Mouse (Mus musculus): Measurements from ENCODE around the gene Hoxa11. TPM values are rescaled to one million over a fixed set of nuclear protein-coding genes. Genes with fewer than 3 reads are reported as not detected.

The Hoxa11 gene
- polyA plus RNA-seq, 1 experiment from 2014 or later: not detected

DNA sequence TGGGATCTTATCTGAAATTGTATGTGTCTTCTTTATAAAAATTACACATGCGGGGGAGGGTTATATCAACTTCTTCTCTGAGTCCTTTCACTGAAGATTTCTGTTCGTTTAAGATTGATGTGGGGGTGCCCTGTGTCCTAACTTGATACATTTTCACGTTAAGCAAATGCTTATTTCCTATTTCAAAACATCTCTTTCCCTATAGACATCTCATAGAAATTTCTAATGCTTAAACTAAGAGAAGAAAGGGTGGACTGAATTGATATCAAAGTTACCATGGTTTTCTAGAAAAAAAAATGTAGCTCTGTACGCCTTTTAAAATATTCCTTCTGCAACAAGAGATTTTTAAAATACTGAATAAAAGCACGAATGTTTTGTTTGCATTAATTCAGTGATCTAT is 21.6 kb upstream of the Hoxa11 start:
- no peaks in the 10 kb centered on the region for H3K36me3 ChIP-seq (ENCODE audit: control insufficient read depth, insufficient read depth, low read length)
- no peaks in the 10 kb centered on the region for H3K4me1 ChIP-seq (ENCODE audit: control insufficient read depth, insufficient read depth, low read length)
- H3K4me2 ChIP-seq (ENCODE audit: low read length): no peak overlapping the region
- no peaks in the 10 kb centered on the region for H3K9me3 ChIP-seq (ENCODE audit: control insufficient read depth, low read length)
- WGBS: 11% methylated on average over 5 of the region's 5 CpGs
- DNase-seq: peak; percentile 16
- H3K4me3 ChIP-seq (replicated peaks; ENCODE audit: low read depth, low read length): no peak overlapping the region
- peaks cover 97% of the 10 kb centered on the region for H3K27me3 ChIP-seq (ENCODE audit: control insufficient read depth, insufficient read depth, low read length)
- H3K27ac ChIP-seq (replicated peaks; ENCODE audit: low read depth, low read length): no peak overlapping the region
- ATAC-seq (ENCODE audit: low FRiP score, low TSS enrichment): no peak
- no peak overlapping the region for H3K9ac ChIP-seq (replicated peaks; ENCODE audit: low read length)

- Histone ChIP-seq H3K36me3 (ENCODE audit: control insufficient read depth, insufficient read depth, low read length) (no peaks in the 10 kb centered on the region), H3K9ac (replicated peaks; ENCODE audit: low read length) (no peak overlapping the region), H3K27me3 (ENCODE audit: control insufficient read depth, insufficient read depth, low read length) (peaks cover 99% of the 10 kb centered on the region), H3K4me3 (replicated peaks; ENCODE audit: low read depth, low read length) (no peak overlapping the region), H3K4me1 (ENCODE audit: control insufficient read depth, insufficient read depth, low read length) (no peaks in the 10 kb centered on the region), H3K27ac (replicated peaks; ENCODE audit: low read depth, low read length) (no peak overlapping the region), H3K4me2 (ENCODE audit: low read length) (no peak overlapping the region), H3K9me3 (ENCODE audit: control insufficient read depth, low read length) (no peaks in the 10 kb centered on the region)
- ATAC-seq (ENCODE audit: low FRiP score, low TSS enrichment) (no peak), DNase-seq (no peak)
- under 1% methylated on average over 9 of the region's 9 CpGs for WGBS
Measured at GRCm38 (mm10) chr6:52266666-52266985, 21.0 kb upstream of the Hoxa11 start.

GRCm38 (mm10) chr6:52265913-52266665 is 20.5 kb upstream of the Hoxa11 start:
- Histone ChIP-seq H3K9me3 (ENCODE audit: control insufficient read depth, low read length) (no peaks in the 10 kb centered on the region), H3K27ac (replicated peaks; ENCODE audit: low read depth, low read length) (no peak overlapping the region), H3K36me3 (ENCODE audit: control insufficient read depth, insufficient read depth, low read length) (no peaks in the 10 kb centered on the region), H3K9ac (replicated peaks; ENCODE audit: low read length) (no peak overlapping the region), H3K4me1 (ENCODE audit: control insufficient read depth, insufficient read depth, low read length) (no peaks in the 10 kb centered on the region), H3K27me3 (ENCODE audit: control insufficient read depth, insufficient read depth, low read length) (peaks cover 99% of the 10 kb centered on the region), H3K4me3 (replicated peaks; ENCODE audit: low read depth, low read length) (no peak overlapping the region), H3K4me2 (ENCODE audit: low read length) (no peak overlapping the region)
- peak; percentile 31 for DNase-seq
- under 1% methylated on average over 19 of the region's 19 CpGs for WGBS
- ATAC-seq (ENCODE audit: low FRiP score, low TSS enrichment): no peak

GRCm38 (mm10) chr6:52265306-52265912 is 19.8 kb upstream of the Hoxa11 start:
- no peak for ATAC-seq (ENCODE audit: low FRiP score, low TSS enrichment)

GRCm38 (mm10) chr6:52264106-52264790 is 18.6 kb upstream of the Hoxa11 start:
- ATAC-seq (ENCODE audit: low FRiP score, low TSS enrichment): no peak
- Histone ChIP-seq H3K27me3 (ENCODE audit: control insufficient read depth, insufficient read depth, low read length) (peaks cover 93% of the 10 kb centered on the region), H3K9ac (replicated peaks; ENCODE audit: low read length) (no peak overlapping the region), H3K4me3 (replicated peaks; ENCODE audit: low read depth, low read length) (no peak overlapping the region), H3K36me3 (ENCODE audit: control insufficient read depth, insufficient read depth, low read length) (no peaks in the 10 kb centered on the region), H3K4me2 (ENCODE audit: low read length) (no peak overlapping the region), H3K4me1 (ENCODE audit: control insufficient read depth, insufficient read depth, low read length) (no peaks in the 10 kb centered on the region), H3K9me3 (ENCODE audit: control insufficient read depth, low read length) (no peaks in the 10 kb centered on the region), H3K27ac (replicated peaks; ENCODE audit: low read depth, low read length) (no peak overlapping the region)
- 3% methylated on average over 5 of the region's 5 CpGs for WGBS
- peak; percentile 3 for DNase-seq

More at GRCm38 (mm10) chr6:52265306-52265912, 19.8 kb upstream of the Hoxa11 start:
- H3K27ac ChIP-seq (replicated peaks; ENCODE audit: low read depth, low read length): no peak overlapping the region
- no peaks in the 10 kb centered on the region for H3K36me3 ChIP-seq (ENCODE audit: control insufficient read depth, insufficient read depth, low read length)
- WGBS: 2% methylated on average over 18 of the region's 18 CpGs
- H3K4me1 ChIP-seq (ENCODE audit: control insufficient read depth, insufficient read depth, low read length): no peaks in the 10 kb centered on the region
- peak; percentile 7 for DNase-seq
- peaks cover 96% of the 10 kb centered on the region for H3K27me3 ChIP-seq (ENCODE audit: control insufficient read depth, insufficient read depth, low read length)
- no peaks in the 10 kb centered on the region for H3K9me3 ChIP-seq (ENCODE audit: control insufficient read depth, low read length)
- no peak overlapping the region for H3K4me3 ChIP-seq (replicated peaks; ENCODE audit: low read depth, low read length)
- no peak overlapping the region for H3K4me2 ChIP-seq (ENCODE audit: low read length)
- no peak overlapping the region for H3K9ac ChIP-seq (replicated peaks; ENCODE audit: low read length)

DNA sequence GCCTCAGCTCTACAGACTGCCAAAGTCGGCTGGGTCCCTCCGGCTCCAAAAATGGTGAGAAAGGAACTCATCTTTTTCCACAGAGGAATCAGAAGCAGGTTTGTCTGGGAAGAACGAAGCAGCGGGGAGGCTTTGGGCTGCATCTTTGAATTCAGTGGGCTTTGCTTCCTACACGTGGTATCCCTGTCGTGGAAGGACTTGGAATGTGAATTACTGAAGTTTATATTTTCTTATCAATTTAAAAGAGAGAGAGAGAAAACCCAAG is 17.6 kb upstream of the Hoxa11 start:
- Histone ChIP-seq H3K9ac (replicated peaks; ENCODE audit: low read length) (no peak overlapping the region), H3K27ac (replicated peaks; ENCODE audit: low read depth, low read length) (no peak overlapping the region), H3K4me3 (replicated peaks; ENCODE audit: low read depth, low read length) (no peak overlapping the region), H3K9me3 (ENCODE audit: control insufficient read depth, low read length) (no peaks in the 10 kb centered on the region), H3K36me3 (ENCODE audit: control insufficient read depth, insufficient read depth, low read length) (no peaks in the 10 kb centered on the region), H3K27me3 (ENCODE audit: control insufficient read depth, insufficient read depth, low read length) (peaks cover 93% of the 10 kb centered on the region), H3K4me2 (ENCODE audit: low read length) (no peak overlapping the region), H3K4me1 (ENCODE audit: control insufficient read depth, insufficient read depth, low read length) (no peaks in the 10 kb centered on the region)
- ATAC-seq (ENCODE audit: low FRiP score, low TSS enrichment): no peak
- 1% methylated on average over 6 of the region's 6 CpGs for WGBS
- DNase-seq: peak; percentile 24

DNA sequence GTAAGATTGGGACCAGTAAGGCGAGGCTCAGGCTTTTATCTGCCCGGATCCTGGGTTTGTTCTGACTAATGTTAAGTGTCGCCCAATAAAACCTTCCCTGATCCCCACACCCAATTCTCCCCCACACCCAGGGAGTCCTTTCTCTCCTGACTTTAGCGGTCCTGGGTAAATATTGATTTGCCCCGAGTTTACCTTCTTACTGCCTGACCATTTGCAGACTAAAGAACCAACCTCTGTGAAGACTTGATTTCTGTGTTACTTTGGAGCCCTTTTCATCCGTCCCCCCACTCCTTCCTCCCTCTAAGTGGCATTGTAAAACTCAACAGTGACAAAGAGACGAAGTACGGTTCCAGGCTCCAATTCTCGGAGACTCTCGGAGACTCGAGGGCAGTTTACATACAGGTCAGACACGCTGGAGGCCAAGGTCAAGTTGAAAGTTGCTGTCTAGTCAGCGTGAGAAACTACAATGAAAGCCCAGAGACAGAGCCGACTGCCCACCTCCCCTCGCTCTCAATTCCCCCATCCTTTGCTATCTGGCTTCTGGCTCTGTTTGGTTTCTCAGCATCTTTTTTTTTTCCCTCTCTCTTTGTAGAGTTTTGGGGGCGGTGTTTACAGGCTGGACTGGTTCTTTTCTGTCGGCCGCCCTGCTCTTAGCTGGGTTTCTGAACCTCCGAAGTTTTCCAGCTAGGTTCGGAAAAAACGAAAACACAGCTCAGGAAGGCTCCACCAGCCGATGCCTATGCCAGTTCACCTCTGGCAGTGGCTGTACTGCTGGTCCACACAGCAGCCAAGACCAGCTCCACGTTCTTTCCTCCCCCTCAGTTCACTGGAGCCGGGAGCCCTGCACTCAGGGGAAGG is 17.1 kb upstream of the Hoxa11 start:
- Histone ChIP-seq H3K27me3 (ENCODE audit: control insufficient read depth, insufficient read depth, low read length) (peaks cover 92% of the 10 kb centered on the region), H3K27ac (replicated peaks; ENCODE audit: low read depth, low read length) (no peak overlapping the region), H3K4me1 (ENCODE audit: control insufficient read depth, insufficient read depth, low read length) (no peaks in the 10 kb centered on the region), H3K4me3 (replicated peaks; ENCODE audit: low read depth, low read length) (no peak overlapping the region), H3K9me3 (ENCODE audit: control insufficient read depth, low read length) (no peaks in the 10 kb centered on the region), H3K4me2 (ENCODE audit: low read length) (no peak overlapping the region), H3K36me3 (ENCODE audit: control insufficient read depth, insufficient read depth, low read length) (no peaks in the 10 kb centered on the region), H3K9ac (replicated peaks; ENCODE audit: low read length) (no peak overlapping the region)
- 2% methylated on average over 24 of the region's 24 CpGs for WGBS
- DNase-seq (peak; percentile 25), ATAC-seq (ENCODE audit: low FRiP score, low TSS enrichment) (no peak)

GRCm38 (mm10) chr6:52261751-52262462 is 16.3 kb upstream of the Hoxa11 start:
- Histone ChIP-seq H3K27ac (replicated peaks; ENCODE audit: low read depth, low read length) (no peak overlapping the region), H3K9ac (replicated peaks; ENCODE audit: low read length) (no peak overlapping the region), H3K4me1 (ENCODE audit: control insufficient read depth, insufficient read depth, low read length) (no peaks in the 10 kb centered on the region), H3K36me3 (ENCODE audit: control insufficient read depth, insufficient read depth, low read length) (no peaks in the 10 kb centered on the region), H3K27me3 (ENCODE audit: control insufficient read depth, insufficient read depth, low read length) (peaks cover 93% of the 10 kb centered on the region), H3K4me3 (replicated peaks; ENCODE audit: low read depth, low read length) (no peak overlapping the region), H3K4me2 (ENCODE audit: low read length) (no peak overlapping the region), H3K9me3 (ENCODE audit: control insufficient read depth, low read length) (no peaks in the 10 kb centered on the region)
- ATAC-seq (ENCODE audit: low FRiP score, low TSS enrichment): no peak
- DNase-seq: peak; percentile 42
- WGBS: 2% methylated on average over 9 of the region's 9 CpGs

All from midbrain, embryonic 14.5 days (tissue).